Mouse (Mus musculus) neural tube, embryonic 15.5 days (tissue): Measurements from ENCODE around the gene Eif1b. TPM values are rescaled to one million over a fixed set of nuclear protein-coding genes. Genes with fewer than 3 reads are reported as not detected.
A peak's percentile ranks its signal among the peaks of the same experiment; 100 is the strongest.
"Not testable (repeated sequence)": the region's sequence is repeated elsewhere in the genome, so short reads cannot be mapped to it uniquely, and the experiment has no call there.

Experiments
- ATAC-seq: fragments of 200-750 bp; cut with Nextera tagmentation; 2 replicates; pipeline ENCODE4 v1.8.0; 2017; ENCODE audit warnings: mild to moderate bottlenecking, moderate TSS enrichment, moderate library complexity; ENCODE audit not compliant: low FRiP score
- H3K27ac ChIP-seq: fragments of 300-500 bp; sonication (generic); replicated peaks from 2 replicates; pipeline ENCODE4 v1.5.1; 2015; ENCODE audit warnings: mild to moderate bottlenecking, inconsistent platforms
- H3K27me3 ChIP-seq: fragments of 300-500 bp; sonication (generic); replicated peaks from 2 replicates; pipeline ENCODE4 v1.6.1; 2015; ENCODE audit warnings: inconsistent platforms
- H3K36me3 ChIP-seq: fragments of 300-500 bp; sonication (generic); 2 replicates; pipeline ENCODE4 v1.6.1; 2015; ENCODE audit warnings: inconsistent platforms
- H3K4me1 ChIP-seq: fragments of 300-500 bp; sonication (generic); 2 replicates; pipeline ENCODE4 v1.6.1; 2015; ENCODE audit warnings: inconsistent platforms
- H3K4me2 ChIP-seq: fragments of 300-500 bp; sonication (generic); 2 replicates; pipeline ENCODE4 v1.6.1; 2015; ENCODE audit warnings: inconsistent platforms, mild to moderate bottlenecking, moderate library complexity
- H3K4me3 ChIP-seq: fragments of 300-500 bp; sonication (generic); replicated peaks from 2 replicates; pipeline ENCODE4 v1.5.1; 2015; ENCODE audit warnings: mild to moderate bottlenecking, inconsistent platforms
- H3K9ac ChIP-seq: fragments of 300-500 bp; sonication (generic); replicated peaks from 2 replicates; pipeline ENCODE4 v1.6.1; 2015; ENCODE audit warnings: mild to moderate bottlenecking, inconsistent platforms
- H3K9me3 ChIP-seq: fragments of 300-500 bp; sonication (generic); replicated peaks from 2 replicates; pipeline ENCODE4 v1.6.1; 2016; ENCODE audit warnings: inconsistent platforms
- WGBS: fragments of 180-500 bp; shearing (Covaris S2); methylation state at CpG from one replicate; pipeline ENCODE4 v1.1.7; 2015; ENCODE audit warnings: mixed read lengths; 5-methylcytosine and 5-hydroxymethylcytosine counted together
- polyA plus RNA-seq: library from polyadenylated mRNA; unstranded; fragments of >200 nt; fragmentation: Nextera tagmentation; extraction: Ambion mirVana; gene quantifications from 2 replicates; pipeline ENCODE4 v1.2.1, GENCODE M21; 2015

The Eif1b gene
- polyA plus RNA-seq, 1 experiment from 2014 or later: 338 TPM

- Histone ChIP-seq H3K9ac (no peak overlapping the region), H3K4me2 (no peak overlapping the region), H3K27me3 (no peaks in the 10 kb centered on the region), H3K9me3 (no peaks in the 10 kb centered on the region), H3K4me1 (no peaks in the 10 kb centered on the region), H3K4me3 (no peak overlapping the region), H3K36me3 (no peaks in the 10 kb centered on the region), H3K27ac (no peak overlapping the region)
- no peak for ATAC-seq
- WGBS: 94% methylated on average over 8 of the region's 8 CpGs
Observed at GRCm38 (mm10) chr9:120527919-120528318, 35.9 kb downstream of the Eif1b start.

DNA sequence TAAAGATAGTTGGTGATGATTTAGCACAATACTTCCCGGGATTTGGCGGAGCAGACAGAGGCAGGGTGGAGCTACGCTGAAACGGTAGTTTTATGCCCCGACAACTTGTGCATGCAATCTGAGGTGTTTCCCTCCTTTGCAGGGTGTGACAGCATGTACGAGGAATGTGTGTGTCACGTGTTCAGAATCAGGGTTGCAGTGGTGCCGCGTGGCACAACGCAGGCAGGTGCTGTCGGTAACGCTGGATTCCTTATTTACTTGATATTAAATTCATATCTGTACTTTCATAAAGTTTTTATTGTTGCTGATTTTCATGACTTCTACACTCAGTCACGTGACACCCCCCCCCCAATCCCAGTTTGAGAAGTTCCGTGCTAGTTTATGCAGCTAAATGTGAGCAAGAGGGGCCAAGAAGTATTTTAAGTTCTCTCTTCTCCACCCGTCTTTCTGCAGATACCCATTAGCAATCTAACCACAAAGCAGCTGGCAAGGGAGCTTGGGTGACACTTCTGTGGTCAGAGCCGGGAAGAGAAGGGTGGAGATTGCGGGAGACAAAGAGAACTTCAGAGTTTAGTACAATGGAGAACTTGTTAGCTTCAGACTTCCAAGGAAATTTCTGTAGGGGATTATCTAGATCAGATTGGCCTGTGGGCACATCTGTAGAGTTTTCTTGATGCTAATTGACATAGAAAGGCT, 36.9 kb downstream of the Eif1b start:
- Histone ChIP-seq H3K27me3 (no peaks in the 10 kb centered on the region), H3K9ac (no peak overlapping the region), H3K4me2 (no peak overlapping the region), H3K27ac (no peak overlapping the region), H3K9me3 (no peaks in the 10 kb centered on the region), H3K4me1 (no peaks in the 10 kb centered on the region), H3K4me3 (no peak overlapping the region), H3K36me3 (no peaks in the 10 kb centered on the region)
- WGBS: 91% methylated on average over 17 of the region's 17 CpGs
- no peak for ATAC-seq

DNA sequence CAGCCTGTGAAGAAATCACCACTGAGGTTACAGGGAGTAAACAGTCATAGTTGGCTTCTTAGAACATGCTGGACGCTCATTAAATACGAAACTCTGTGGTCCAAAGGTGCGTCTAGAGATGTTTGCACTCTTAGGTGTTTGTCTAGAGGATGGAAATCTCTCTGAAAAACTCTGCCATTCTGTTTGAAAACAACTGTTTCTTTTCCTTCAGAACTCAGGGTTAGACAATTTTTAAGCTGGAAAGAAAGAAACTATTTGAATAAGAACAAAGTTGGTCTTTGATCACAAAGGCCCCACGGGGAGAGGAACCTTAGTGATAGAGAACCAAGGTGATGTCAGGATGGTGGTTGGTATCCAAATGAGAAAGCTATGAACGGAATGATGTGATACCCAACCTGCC, 38.4 kb downstream of the Eif1b start:
- no peak overlapping the region for H3K27ac ChIP-seq
- H3K9me3 ChIP-seq: no peaks in the 10 kb centered on the region
- ATAC-seq: no peak
- no peak overlapping the region for H3K4me2 ChIP-seq
- no peaks in the 10 kb centered on the region for H3K4me1 ChIP-seq
- 88% methylated on average over 5 of the region's 5 CpGs for WGBS
- H3K27me3 ChIP-seq: no peaks in the 10 kb centered on the region
- no peak overlapping the region for H3K9ac ChIP-seq
- no peak overlapping the region for H3K4me3 ChIP-seq
- no peaks in the 10 kb centered on the region for H3K36me3 ChIP-seq

DNA sequence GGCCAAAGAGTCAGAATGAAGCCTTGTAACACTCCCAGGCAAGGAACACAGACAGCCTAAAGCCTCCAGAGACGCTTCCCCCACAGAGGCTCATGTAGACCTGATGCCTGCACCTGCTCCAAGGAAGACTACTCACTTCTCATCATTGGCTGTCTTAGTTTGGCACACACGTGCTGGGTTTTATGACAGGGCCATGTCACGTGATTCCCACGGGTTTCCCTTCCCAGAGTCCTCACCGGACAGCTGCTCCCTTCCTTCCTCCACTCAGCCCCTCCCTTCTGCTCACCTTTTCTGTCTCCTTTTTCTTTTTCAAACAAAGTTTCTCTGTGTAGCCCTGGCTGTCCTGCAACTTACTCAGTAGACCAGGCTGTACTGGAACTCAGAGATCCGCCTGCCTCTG, 40.0 kb downstream of the Eif1b start:
- WGBS: 78% methylated on average over 6 of the region's 6 CpGs
- no peaks in the 10 kb centered on the region for H3K36me3 ChIP-seq

GRCm38 (mm10) chr9:120532691-120533090, 40.7 kb downstream of the Eif1b start:
- H3K4me3 ChIP-seq: no peak overlapping the region

More for the DNA sequence above, 40.0 kb downstream of the Eif1b start:
- Histone ChIP-seq H3K9me3 (no peaks in the 10 kb centered on the region), H3K4me3 (no peak overlapping the region), H3K27ac (no peak overlapping the region), H3K27me3 (no peaks in the 10 kb centered on the region), H3K4me2 (no peak overlapping the region), H3K9ac (no peak overlapping the region), H3K4me1 (no peaks in the 10 kb centered on the region)
- no peak for ATAC-seq

DNA sequence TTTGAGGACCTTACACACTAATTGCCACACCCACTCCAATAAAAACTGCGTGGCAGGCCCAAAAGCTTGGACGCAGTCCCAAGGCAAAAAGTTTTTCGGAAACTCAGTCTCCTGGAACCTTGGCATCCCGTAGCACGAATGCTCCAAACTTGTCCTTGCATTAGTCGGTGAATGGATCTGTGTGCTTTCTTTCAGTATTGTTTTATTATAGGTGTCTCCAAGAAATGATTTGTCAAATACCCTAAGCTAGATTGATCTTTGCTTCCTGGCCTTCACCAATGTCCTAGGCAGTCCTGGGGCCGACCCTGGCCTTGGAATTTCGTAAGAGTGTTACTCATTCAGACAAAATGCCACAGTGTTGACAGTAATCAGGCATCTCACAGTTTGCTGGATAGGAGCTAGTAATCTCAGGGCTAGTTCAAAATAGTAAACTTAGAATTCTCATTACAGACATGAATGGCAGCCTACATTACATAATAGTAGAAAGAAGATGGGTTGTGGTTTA, 41.5 kb downstream of the Eif1b start:
- WGBS: 95% methylated on average over 8 of the region's 8 CpGs
- not testable (repeated sequence) for ATAC-seq, H3K9me3 ChIP-seq, H3K4me2 ChIP-seq, H3K27ac ChIP-seq, H3K27me3 ChIP-seq, H3K36me3 ChIP-seq, H3K4me3 ChIP-seq, H3K4me1 ChIP-seq, H3K9ac ChIP-seq

More at GRCm38 (mm10) chr9:120532691-120533090, 40.7 kb downstream of the Eif1b start:
- Histone ChIP-seq H3K27me3 (no peaks in the 10 kb centered on the region), H3K4me2 (no peak overlapping the region), H3K9me3 (no peaks in the 10 kb centered on the region), H3K36me3 (no peaks in the 10 kb centered on the region), H3K9ac (no peak overlapping the region), H3K4me1 (no peaks in the 10 kb centered on the region), H3K27ac (no peak overlapping the region)
- 89% methylated on average over 6 of the region's 6 CpGs for WGBS
- no peak for ATAC-seq

GRCm38 (mm10) chr9:120539662-120540251, 47.7 kb downstream of the Eif1b start, which contains the start of gene Entpd3:
TSS of gene Entpd3 (plus strand) at chr9:120539818.
- Histone ChIP-seq H3K9me3 (no peaks in the 10 kb centered on the region), H3K4me2 (peak within 1 kb of the TSS; percentile 81), H3K36me3 (no peaks in the 10 kb centered on the region), H3K4me1 (peaks cover 20% of the 10 kb centered on the region), H3K27me3 (peaks cover 21% of the 10 kb centered on the region), H3K27ac (no peak within 1 kb of the TSS), H3K4me3 (peak within 1 kb of the TSS; percentile 44), H3K9ac (peak within 1 kb of the TSS; percentile 57)
- 2% methylated on average over 31 of the region's 31 CpGs for WGBS
- peak; percentile 81 for ATAC-seq

- Histone ChIP-seq H3K4me2 (no peak overlapping the region), H3K4me1 (peaks cover 20% of the 10 kb centered on the region), H3K36me3 (no peaks in the 10 kb centered on the region), H3K9me3 (no peaks in the 10 kb centered on the region), H3K27ac (no peak overlapping the region), H3K9ac (no peak overlapping the region), H3K4me3 (no peak overlapping the region), H3K27me3 (peaks cover 21% of the 10 kb centered on the region)
- 6% methylated on average over 2 of the region's 2 CpGs for WGBS
- ATAC-seq: no peak
Observed at GRCm38 (mm10) chr9:120541411-120541810, 49.4 kb downstream of the Eif1b start.

GRCm38 (mm10) chr9:120542241-120542640, 50.2 kb downstream of the Eif1b start:
- no peak overlapping the region for H3K4me2 ChIP-seq
- H3K4me1 ChIP-seq: peaks cover 28% of the 10 kb centered on the region
- 19% methylated on average over 6 of the region's 6 CpGs for WGBS
- no peaks in the 10 kb centered on the region for H3K9me3 ChIP-seq
- H3K27ac ChIP-seq: no peak overlapping the region
- H3K9ac ChIP-seq: no peak overlapping the region
- no peak overlapping the region for H3K4me3 ChIP-seq
- no peak for ATAC-seq
- no peaks in the 10 kb centered on the region for H3K36me3 ChIP-seq
- H3K27me3 ChIP-seq: peaks cover 21% of the 10 kb centered on the region

Other genes with a start within 250 kb of the Eif1b start
- 8.5 and 10.0 TPM in 2 replicates for gene Myrip, start 190.7 kb upstream of the Eif1b start, polyA plus RNA-seq
- 4.8 and 5.0 TPM in 2 replicates for gene Entpd3, start 47.6 kb downstream of the Eif1b start, polyA plus RNA-seq
- 431 and 489 TPM in 2 replicates for gene Rpl14, start 79.2 kb downstream of the Eif1b start, polyA plus RNA-seq